Mouse (Mus musculus) erythroblast, embryonic 14.5 days (primary cell): Measurements from ENCODE around the gene Gucy1a1. TPM values are rescaled to one million over a fixed set of nuclear protein-coding genes. Genes with fewer than 3 reads are reported as not detected.

Experiments
- H3K27me3 ChIP-seq: 2 replicates; pipeline ENCODE4 v1.6.1; 2012; ENCODE audit warnings: inconsistent platforms; ENCODE audit not compliant: control insufficient read depth
- H3K36me3 ChIP-seq: 2 replicates; pipeline ENCODE4 v1.6.1; 2012; ENCODE audit warnings: mild to moderate bottlenecking, inconsistent platforms; ENCODE audit not compliant: control insufficient read depth
- H3K4me1 ChIP-seq: 2 replicates; pipeline ENCODE4 v1.6.1; 2012; ENCODE audit warnings: inconsistent platforms; ENCODE audit not compliant: control insufficient read depth
- H3K4me3 ChIP-seq: replicated peaks from 2 replicates; pipeline ENCODE3; 2012; ENCODE audit warnings: moderate library complexity, mild to moderate bottlenecking, inconsistent platforms
- H3K9me3 ChIP-seq: 2 replicates; pipeline ENCODE4 v1.6.1; 2012; ENCODE audit warnings: low read length, inconsistent platforms, mixed read lengths; ENCODE audit not compliant: control insufficient read depth
- GATA1 ChIP-seq: IDR thresholded peaks from 2 replicates; pipeline ENCODE4 v1.6.1; 2012; ENCODE audit warnings: low read length, inconsistent platforms, mixed read lengths
- TAL1 ChIP-seq: IDR thresholded peaks from 3 replicates; pipeline ENCODE4 v1.6.1; 2012; ENCODE audit warnings: low read length, inconsistent platforms, mixed read lengths
- polyA plus RNA-seq: library from polyadenylated mRNA; stranded (reverse); fragments of >175 nt; gene quantifications from 2 replicates; pipeline ENCODE4 v1.2.3, GENCODE M21; 2012

Gucy1a1 gene
- polyA plus RNA-seq, 1 experiment = not detected

DNA sequence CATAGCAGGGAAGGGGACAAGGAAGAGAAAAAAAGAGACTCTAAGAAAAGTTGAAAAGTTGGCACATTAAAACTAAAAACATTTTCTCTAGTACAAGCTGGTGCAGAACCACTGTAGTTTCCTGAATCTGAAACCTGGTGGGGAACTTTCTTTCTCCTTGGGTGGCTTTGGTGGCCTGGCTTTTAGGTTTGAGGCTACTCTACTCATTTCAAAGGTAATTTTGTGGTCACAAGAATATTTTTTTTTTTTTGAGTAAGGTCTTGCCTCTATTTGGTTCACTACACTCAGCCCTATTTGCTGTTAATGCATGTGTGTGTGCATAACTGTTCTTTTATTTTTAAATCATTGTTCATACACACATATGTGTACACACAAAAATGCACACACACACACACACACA is 389 bp upstream of the Gucy1a1 start:
- Histone ChIP-seq H3K4me1 (peaks cover 8% of the 10 kb centered on the region), H3K4me3 (no peak overlapping the region)
- no peak for TF ChIP-seq TAL1
- no peak for TF ChIP-seq GATA1

DNA sequence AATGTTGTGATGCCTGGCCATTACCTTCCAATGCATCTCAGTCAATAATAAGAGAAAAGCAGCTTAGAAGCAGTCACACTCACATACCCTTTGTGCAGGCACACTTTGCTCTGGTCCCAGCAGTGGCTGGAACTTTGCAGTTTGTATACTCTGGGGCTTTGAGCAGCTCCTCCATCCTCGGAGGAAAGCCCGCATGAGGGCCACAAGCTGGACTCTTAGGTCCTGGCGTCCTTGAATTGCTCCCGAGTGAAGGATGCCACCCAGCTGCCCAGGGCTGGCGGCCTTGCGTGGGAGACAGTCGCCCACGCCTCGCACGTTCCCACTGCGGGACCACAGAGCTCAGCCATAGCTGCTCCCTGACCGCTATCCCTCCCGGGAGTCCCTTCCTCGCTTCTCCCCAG is 864 bp downstream of the Gucy1a1 start:
- TF ChIP-seq GATA1 = no peak
- TF ChIP-seq TAL1 = no peak
- Histone ChIP-seq H3K9me3 (no peaks in the 10 kb centered on the region), H3K27me3 (peaks cover 13% of the 10 kb centered on the region), H3K36me3 (no peaks in the 10 kb centered on the region), H3K4me3 (peak overlapping the region; percentile 41), H3K4me1 (peaks cover 8% of the 10 kb centered on the region)

More for the DNA sequence above, 389 bp upstream of the Gucy1a1 start:
- Histone ChIP-seq H3K27me3 (peaks cover 13% of the 10 kb centered on the region), H3K9me3 (no peaks in the 10 kb centered on the region), H3K36me3 (no peaks in the 10 kb centered on the region)

DNA sequence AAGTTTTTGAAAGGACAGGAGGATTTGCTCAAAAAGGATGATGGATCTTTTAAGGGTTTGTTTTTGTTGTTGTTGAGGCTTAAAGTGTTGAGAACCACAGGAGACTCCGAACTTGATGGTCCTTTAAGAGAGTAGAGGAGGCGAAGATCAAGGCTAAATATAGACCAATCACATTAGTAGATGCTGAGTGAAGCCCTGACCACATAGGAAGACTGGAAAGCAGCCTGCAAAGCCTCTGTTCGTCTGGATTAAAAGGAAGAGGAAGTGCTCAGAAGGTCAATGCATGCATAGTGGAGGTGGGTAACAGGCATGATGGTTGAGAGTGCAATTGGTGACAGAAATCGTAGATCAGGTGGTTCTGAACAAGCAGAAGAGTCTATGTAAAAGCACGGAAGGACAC is 4.8 kb downstream of the Gucy1a1 start:
- Histone ChIP-seq H3K9me3 (no peaks in the 10 kb centered on the region), H3K4me1 (peaks cover 8% of the 10 kb centered on the region), H3K36me3 (no peaks in the 10 kb centered on the region), H3K27me3 (peaks cover 13% of the 10 kb centered on the region), H3K4me3 (no peak overlapping the region)
- TF ChIP-seq TAL1 (no peak), GATA1 (no peak)

DNA sequence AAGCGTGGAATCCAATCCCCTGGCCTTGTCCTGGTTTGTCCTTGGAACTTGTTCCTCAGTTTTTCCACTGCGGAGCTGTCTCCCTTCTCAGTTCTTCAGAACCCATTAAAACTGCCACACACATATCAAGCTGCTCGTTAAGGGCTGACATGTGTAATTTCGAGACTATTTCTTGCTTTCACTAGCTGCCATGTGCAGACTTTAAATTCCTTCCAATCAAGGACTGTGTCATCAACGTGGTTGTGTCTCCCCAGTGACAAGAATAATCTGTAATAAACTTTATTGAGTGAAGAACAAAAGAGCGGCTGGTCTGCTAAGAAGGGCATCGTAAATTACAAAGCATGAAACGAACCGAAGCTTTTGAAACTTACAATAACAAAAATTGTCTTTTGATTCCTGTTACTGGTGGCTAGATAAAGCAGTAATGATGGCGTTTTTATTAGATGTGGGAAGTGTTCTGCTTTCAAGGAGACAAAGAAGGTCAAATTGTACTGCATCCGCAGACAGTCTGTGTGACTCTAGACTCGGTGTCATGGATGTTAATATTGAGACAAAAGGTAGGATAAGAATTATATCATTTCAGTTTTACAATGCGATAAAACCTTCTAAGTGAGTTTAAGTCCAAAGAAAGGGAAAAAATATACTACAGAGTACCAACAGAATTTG is 7.5 kb downstream of the Gucy1a1 start:
- no peak for TF ChIP-seq GATA1
- no peak for TF ChIP-seq TAL1
- no peaks in the 10 kb centered on the region for H3K4me1 ChIP-seq
- no peaks in the 10 kb centered on the region for H3K27me3 ChIP-seq
- H3K4me3 ChIP-seq = no peak overlapping the region
- no peaks in the 10 kb centered on the region for H3K9me3 ChIP-seq
- H3K36me3 ChIP-seq = no peaks in the 10 kb centered on the region

DNA sequence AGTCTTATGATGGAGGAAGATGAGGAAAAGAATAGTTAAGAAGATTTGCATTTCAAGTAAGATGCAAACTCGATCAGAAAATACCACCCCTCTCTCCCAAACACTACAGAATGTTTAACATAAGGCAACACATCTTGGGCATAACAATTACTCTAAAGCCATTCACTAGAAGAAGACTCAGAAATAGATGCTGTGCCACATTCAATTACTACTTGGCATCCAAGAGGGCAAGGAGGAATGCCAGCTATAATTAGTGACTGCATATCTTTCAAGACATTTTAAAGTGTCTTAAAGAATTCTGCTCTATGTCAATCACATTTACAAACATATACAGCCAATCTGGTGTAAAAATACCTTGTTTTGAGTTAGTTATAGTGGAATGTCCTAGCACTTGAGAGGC is 10.1 kb downstream of the Gucy1a1 start:
- H3K36me3 ChIP-seq = no peaks in the 10 kb centered on the region
- no peaks in the 10 kb centered on the region for H3K27me3 ChIP-seq
- no peak overlapping the region for H3K4me3 ChIP-seq
- no peaks in the 10 kb centered on the region for H3K9me3 ChIP-seq
- TF ChIP-seq GATA1 (no peak), TAL1 (no peak)
- H3K4me1 ChIP-seq = no peaks in the 10 kb centered on the region

DNA sequence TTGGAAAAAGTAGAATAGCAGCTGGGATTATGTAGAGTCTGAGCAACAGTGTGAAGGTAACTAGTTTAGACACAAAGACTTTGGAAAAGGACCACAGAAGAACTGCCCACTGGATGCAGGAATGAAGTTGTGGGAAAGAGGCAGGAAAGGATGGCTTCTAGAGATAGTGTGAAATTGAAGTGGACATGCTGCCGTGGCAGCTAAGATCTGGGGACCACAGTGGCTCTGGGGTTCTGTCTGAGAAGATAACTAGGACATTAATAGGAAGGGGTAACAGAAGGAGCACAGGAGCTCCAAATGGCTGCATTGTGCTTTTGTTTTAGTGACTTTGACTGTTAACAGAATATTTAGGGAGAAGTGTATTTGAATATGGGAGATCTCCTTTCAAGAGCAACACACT is 16.3 kb downstream of the Gucy1a1 start:
- no peak for TF ChIP-seq GATA1
- no peaks in the 10 kb centered on the region for H3K36me3 ChIP-seq
- H3K4me3 ChIP-seq = no peak overlapping the region
- H3K9me3 ChIP-seq = no peaks in the 10 kb centered on the region
- no peaks in the 10 kb centered on the region for H3K27me3 ChIP-seq
- no peaks in the 10 kb centered on the region for H3K4me1 ChIP-seq

DNA sequence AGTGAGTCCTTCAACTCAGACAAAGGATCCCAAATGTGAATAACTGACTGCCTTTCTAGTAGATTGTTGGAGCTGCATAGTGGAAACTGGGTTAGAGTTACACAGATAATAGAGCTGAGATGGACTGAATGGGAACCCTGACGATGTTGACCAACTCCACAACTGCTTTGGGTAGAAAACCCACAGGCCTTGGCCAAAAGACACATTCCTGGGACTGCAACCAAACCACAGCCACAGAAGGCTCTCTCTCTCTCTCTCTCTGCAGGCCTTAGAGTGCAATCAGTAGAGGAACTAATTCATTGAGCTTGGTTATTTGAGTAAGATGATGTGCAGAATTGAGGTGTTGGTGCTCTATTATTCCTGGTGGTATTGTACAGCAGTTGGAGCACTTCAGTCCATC is 21.0 kb downstream of the Gucy1a1 start:
- Histone ChIP-seq H3K4me1 (no peaks in the 10 kb centered on the region), H3K36me3 (no peaks in the 10 kb centered on the region)
- TF ChIP-seq GATA1 = no peak
- no peak for TF ChIP-seq TAL1

DNA sequence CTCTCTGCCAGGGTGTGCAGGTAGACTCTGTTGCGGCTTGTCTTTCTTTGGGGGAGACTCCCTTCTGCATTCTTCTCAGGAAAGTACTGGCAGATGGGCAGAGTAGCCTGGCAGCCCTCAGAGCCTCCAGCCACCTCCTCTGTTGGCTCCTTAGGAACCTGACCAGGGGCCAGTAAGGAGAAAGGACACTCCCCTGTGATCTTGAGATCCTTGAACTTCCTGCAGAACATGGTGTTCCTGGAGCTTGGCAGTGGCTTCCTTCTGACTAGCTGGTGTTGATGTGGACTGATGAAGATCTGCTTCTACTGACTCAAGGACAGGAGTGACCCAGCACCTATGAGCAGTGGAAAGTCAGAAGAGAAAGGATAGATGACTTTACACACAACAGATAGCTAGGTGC is 26.7 kb downstream of the Gucy1a1 start:
- TF ChIP-seq GATA1 (no peak), TAL1 (no peak)

More for the DNA sequence above, 21.0 kb downstream of the Gucy1a1 start:
- Histone ChIP-seq H3K27me3 (no peaks in the 10 kb centered on the region), H3K9me3 (no peaks in the 10 kb centered on the region), H3K4me3 (no peak overlapping the region)

DNA sequence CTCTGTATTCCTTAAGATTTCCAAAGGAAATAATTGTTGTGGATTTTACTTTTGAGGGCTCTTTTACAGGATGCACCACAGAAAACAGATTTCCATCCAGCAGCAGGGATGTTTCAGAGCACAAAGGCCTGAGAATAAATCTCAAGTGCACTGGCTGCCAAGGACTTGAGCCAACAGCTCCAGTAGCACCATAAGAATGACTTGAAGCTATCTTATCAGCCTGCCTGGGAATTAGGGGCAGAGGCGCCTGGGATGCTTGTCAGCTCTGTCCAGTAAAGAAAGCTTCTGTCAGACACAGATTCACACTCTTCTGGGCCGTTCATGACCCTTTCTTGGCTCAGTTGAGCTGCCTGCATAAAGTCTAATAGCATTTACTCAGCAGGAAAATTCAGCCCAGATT is 33.1 kb downstream of the Gucy1a1 start:
- TF ChIP-seq GATA1 (no peak), TAL1 (no peak)
- H3K9me3 ChIP-seq = no peaks in the 10 kb centered on the region
- no peaks in the 10 kb centered on the region for H3K4me1 ChIP-seq
- no peak overlapping the region for H3K4me3 ChIP-seq
- no peaks in the 10 kb centered on the region for H3K27me3 ChIP-seq
- no peaks in the 10 kb centered on the region for H3K36me3 ChIP-seq

More for the DNA sequence above, 26.7 kb downstream of the Gucy1a1 start:
- Histone ChIP-seq H3K36me3 (no peaks in the 10 kb centered on the region), H3K4me3 (no peak overlapping the region), H3K27me3 (no peaks in the 10 kb centered on the region), H3K9me3 (no peaks in the 10 kb centered on the region), H3K4me1 (no peaks in the 10 kb centered on the region)

DNA sequence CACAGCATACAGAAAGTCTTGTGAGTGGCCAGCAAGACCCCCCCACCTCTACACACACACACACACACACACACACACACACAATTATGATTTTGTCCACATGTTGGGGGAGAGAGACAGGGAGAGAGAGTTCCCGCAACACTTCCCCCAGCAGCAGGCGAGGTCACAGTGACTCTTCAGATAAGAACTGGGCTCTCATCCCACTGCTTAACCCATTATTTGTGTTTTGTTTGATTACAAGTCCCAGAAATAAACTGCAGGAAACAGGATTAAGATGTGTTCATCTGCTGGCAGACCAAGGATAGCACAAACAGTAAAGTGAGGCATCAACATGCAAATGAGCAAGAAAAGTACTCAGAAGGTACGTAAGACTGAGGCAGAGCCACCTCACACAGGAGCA is 33.6 kb downstream of the Gucy1a1 start:
- TF ChIP-seq TAL1 (no peak), GATA1 (no peak)
- no peaks in the 10 kb centered on the region for H3K9me3 ChIP-seq
- no peaks in the 10 kb centered on the region for H3K27me3 ChIP-seq
- H3K4me3 ChIP-seq = no peak overlapping the region
- no peaks in the 10 kb centered on the region for H3K4me1 ChIP-seq
- H3K36me3 ChIP-seq = no peaks in the 10 kb centered on the region
